Mouse (Mus musculus) erythroblast, embryonic 14.5 days (primary cell): Measurements from ENCODE around the gene Plek2.

ENCODE experiments used
- GATA1 ChIP-seq: IDR thresholded peaks from 2 replicates; pipeline ENCODE4 v1.6.1; 2012; ENCODE audit warnings: low read length, inconsistent platforms, mixed read lengths
- TAL1 ChIP-seq: IDR thresholded peaks from 3 replicates; pipeline ENCODE4 v1.6.1; 2012; ENCODE audit warnings: low read length, inconsistent platforms, mixed read lengths

DNA sequence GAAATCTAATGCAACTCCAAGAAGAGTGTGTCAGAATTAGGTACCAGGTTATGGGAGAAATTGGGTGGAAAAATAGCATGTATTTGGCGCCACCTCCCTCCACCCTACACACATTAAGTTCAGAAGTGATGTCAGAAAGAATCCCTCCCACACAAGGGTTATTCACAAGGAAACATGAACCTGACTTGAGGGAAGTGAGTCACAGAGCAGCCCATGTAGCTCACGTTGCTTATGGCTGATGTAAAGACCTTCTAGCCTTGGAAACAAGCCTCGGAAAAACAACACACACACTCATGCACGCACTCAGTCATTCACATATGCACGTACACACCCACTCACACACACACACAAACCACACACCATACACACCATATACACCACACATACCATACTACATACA, 33.3 kb upstream of the Plek2 start:
- no peak for TF ChIP-seq TAL1
- TF ChIP-seq GATA1, result no peak
